Mouse (Mus musculus): Measurements from ENCODE around the gene Daam2. TPM values are rescaled to one million over a fixed set of nuclear protein-coding genes. Genes with fewer than 3 reads are reported as not detected.

Daam2 gene
- 9.5 TPM for polyA plus RNA-seq (2012; fragmentation: generic; extraction: Trizol)

DNA sequence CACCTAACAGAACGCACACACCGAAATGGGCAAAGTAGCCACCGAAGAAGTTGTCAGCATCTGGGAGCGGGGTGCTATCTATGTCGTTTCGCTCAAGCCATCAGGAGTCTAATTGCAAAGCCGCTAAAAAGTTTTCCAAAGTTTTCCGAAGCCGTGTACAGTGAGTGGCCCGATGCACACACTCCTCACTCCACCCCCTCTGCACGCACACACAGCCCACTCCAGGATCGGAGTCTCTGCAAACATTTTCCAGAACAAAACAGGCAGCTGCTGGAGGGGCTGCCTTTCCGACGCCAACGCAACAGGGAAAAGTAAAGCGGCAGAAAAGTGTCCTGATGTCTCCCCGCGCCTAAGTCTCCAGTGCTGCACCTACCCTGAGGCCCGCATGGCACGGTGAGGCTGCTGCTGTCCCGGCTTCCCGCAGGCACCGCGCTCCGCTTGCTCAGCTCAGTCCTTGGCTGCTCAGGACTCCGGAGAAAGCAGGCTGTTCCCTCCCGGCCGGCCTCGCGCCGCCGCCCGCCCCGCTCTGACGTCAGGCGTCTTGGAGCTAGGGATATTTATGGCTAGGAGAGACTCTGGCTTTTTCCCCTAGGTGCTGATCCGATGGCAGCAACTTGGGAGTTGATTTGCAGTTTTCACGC is at the start of gene Daam2:
Gene Daam2 (minus strand): TSS at position 514 of the 641 bp plus-strand sequence.
- no peak within 1 kb of the TSS for H3K4me3 ChIP-seq
- H3ac ChIP-seq (ENCODE audit: control insufficient read depth, insufficient read length), result no peak within 1 kb of the TSS
- H3K36me3 ChIP-seq (ENCODE audit: control insufficient read depth, insufficient read depth), result no peaks in the 10 kb centered on the region
- peaks cover 19% of the 10 kb centered on the region for H3K27me3 ChIP-seq (ENCODE audit: control insufficient read depth, insufficient read depth, insufficient read length)
- TF ChIP-seq E2F4 (IDR thresholded peaks at IDR 0.05; ENCODE audit: insufficient read depth) (no peak), MYOG (IDR thresholded peaks at IDR 0.05; ENCODE audit: control insufficient read depth in 1 of 3, insufficient read depth in 1 of 3, insufficient read length in 2 of 3, low read depth in 2 of 3) (no peak), MYOD1 (IDR thresholded peaks at IDR 0.05; ENCODE audit: control insufficient read depth in 1 of 3, insufficient read length in 2 of 3, low read depth in 2 of 3) (no peak), SRF (IDR thresholded peaks at IDR 0.05; ENCODE audit: control insufficient read depth, insufficient read length, low read depth) (no peak), CEBPB (IDR thresholded peaks at IDR 0.05; ENCODE audit: insufficient read depth, poor library complexity, severe bottlenecking) (no peak), REST (IDR thresholded peaks at IDR 0.05; ENCODE audit: insufficient read depth, insufficient read length) (no peak), POLR2AphosphoS2 (IDR thresholded peaks at IDR 0.05; ENCODE audit: insufficient read length, low read depth) (no peak), POLR2A (IDR thresholded peaks at IDR 0.05; ENCODE audit: insufficient read length, low read depth) (no peak), TCF3 (IDR thresholded peaks at IDR 0.05; ENCODE audit: insufficient read length, low read depth) (no peak), MAX (IDR thresholded peaks at IDR 0.05; ENCODE audit: low read depth) (no peak), USF1 (IDR thresholded peaks at IDR 0.05; ENCODE audit: low read depth) (no peak), TCF12 (IDR thresholded peaks at IDR 0.05; ENCODE audit: insufficient read depth, poor library complexity, severe bottlenecking) (no peak)
- peak within 1 kb of the TSS; percentile 66 for H3K4me2 ChIP-seq (ENCODE audit: low read depth)
- no peaks in the 10 kb centered on the region for H3K79me2 ChIP-seq (ENCODE audit: control insufficient read depth, insufficient read depth)

DNA sequence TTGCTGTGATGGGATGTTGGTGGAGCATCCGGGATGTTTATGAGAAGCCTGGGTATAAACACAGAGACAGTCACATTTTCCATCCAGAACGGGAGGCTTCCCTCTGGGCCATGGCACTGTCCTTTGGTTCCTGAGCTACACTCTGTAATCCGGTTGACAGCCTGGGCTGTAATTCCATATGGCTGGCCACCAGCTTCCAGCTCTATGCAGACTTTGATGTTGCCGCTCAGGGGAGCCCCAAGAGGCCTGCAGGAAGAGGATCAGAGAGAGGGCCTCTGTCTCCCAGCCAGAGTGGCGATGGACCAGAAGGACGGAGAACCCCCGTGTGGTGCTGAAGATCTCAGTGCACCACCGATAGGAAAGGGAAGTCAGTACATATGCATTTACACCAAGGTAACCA is 46.2 kb upstream of the Daam2 start:
- H3K79me2 ChIP-seq (ENCODE audit: control insufficient read depth, insufficient read depth), result no peaks in the 10 kb centered on the region
- no peak for TF ChIP-seq USF1 (IDR thresholded peaks at IDR 0.05; ENCODE audit: low read depth)
- TF ChIP-seq TCF12 (IDR thresholded peaks at IDR 0.05; ENCODE audit: insufficient read depth, poor library complexity, severe bottlenecking), result no peak
- no peak for TF ChIP-seq SRF (IDR thresholded peaks at IDR 0.05; ENCODE audit: control insufficient read depth, insufficient read length, low read depth)
- no peak for TF ChIP-seq POLR2A (IDR thresholded peaks at IDR 0.05; ENCODE audit: insufficient read length, low read depth)
- TF ChIP-seq REST (IDR thresholded peaks at IDR 0.05; ENCODE audit: insufficient read depth, insufficient read length), result no peak
- TF ChIP-seq TCF3 (IDR thresholded peaks at IDR 0.05; ENCODE audit: insufficient read length, low read depth), result no peak
- TF ChIP-seq MYOG (IDR thresholded peaks at IDR 0.05; ENCODE audit: control insufficient read depth in 1 of 3, insufficient read depth in 1 of 3, insufficient read length in 2 of 3, low read depth in 2 of 3), result no peak
- TF ChIP-seq E2F4 (IDR thresholded peaks at IDR 0.05; ENCODE audit: insufficient read depth), result no peak
- TF ChIP-seq MYOD1 (IDR thresholded peaks at IDR 0.05; ENCODE audit: control insufficient read depth in 1 of 3, insufficient read length in 2 of 3, low read depth in 2 of 3), result no peak
- no peak for TF ChIP-seq MAX (IDR thresholded peaks at IDR 0.05; ENCODE audit: low read depth)
- TF ChIP-seq POLR2AphosphoS2 (IDR thresholded peaks at IDR 0.05; ENCODE audit: insufficient read length, low read depth), result no peak
- no peak for TF ChIP-seq CEBPB (IDR thresholded peaks at IDR 0.05; ENCODE audit: insufficient read depth, poor library complexity, severe bottlenecking)

DNA sequence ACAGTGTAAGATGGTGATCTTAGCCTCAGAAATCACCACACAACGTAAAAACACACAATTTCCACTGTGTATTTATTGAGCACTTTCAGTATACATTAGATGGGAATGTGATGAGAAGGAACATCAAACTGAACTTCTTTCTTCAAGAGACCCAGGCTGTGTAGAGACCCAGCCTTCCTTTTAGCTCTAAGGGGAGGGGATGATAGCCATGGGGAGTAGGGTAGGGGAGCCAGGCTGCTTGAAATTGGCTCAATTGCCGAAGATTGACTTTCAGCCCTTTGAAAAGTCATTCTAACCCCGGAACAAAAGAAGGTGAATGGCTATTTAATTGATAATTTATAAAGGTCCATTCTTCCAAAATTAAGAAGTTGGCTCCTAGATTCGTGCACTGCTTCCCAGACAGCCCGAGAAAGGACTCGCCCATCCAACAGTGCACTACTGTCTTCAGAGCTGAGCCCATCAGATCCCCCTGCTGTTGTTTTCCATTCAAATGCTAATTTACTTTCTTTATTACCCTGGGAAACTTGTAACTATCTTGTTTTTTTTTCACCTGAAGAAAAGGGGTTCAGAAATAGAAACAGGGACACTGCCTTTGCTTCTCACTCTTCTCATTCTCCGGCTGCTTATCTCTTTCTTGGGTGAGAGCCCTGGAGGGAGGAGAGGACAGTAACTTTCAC is 43.3 kb upstream of the Daam2 start:
- TF ChIP-seq MAX (IDR thresholded peaks at IDR 0.05; ENCODE audit: low read depth) (no peak), SRF (IDR thresholded peaks at IDR 0.05; ENCODE audit: control insufficient read depth, insufficient read length, low read depth) (no peak), MYOG (IDR thresholded peaks at IDR 0.05; ENCODE audit: control insufficient read depth in 1 of 3, insufficient read depth in 1 of 3, insufficient read length in 2 of 3, low read depth in 2 of 3) (no peak), POLR2A (IDR thresholded peaks at IDR 0.05; ENCODE audit: insufficient read length, low read depth) (no peak), CEBPB (IDR thresholded peaks at IDR 0.05; ENCODE audit: insufficient read depth, poor library complexity, severe bottlenecking) (no peak), POLR2AphosphoS2 (IDR thresholded peaks at IDR 0.05; ENCODE audit: insufficient read length, low read depth) (no peak), E2F4 (IDR thresholded peaks at IDR 0.05; ENCODE audit: insufficient read depth) (no peak), REST (IDR thresholded peaks at IDR 0.05; ENCODE audit: insufficient read depth, insufficient read length) (no peak), MYOD1 (IDR thresholded peaks at IDR 0.05; ENCODE audit: control insufficient read depth in 1 of 3, insufficient read length in 2 of 3, low read depth in 2 of 3) (no peak), USF1 (IDR thresholded peaks at IDR 0.05; ENCODE audit: low read depth) (no peak), TCF12 (IDR thresholded peaks at IDR 0.05; ENCODE audit: insufficient read depth, poor library complexity, severe bottlenecking) (no peak), TCF3 (IDR thresholded peaks at IDR 0.05; ENCODE audit: insufficient read length, low read depth) (no peak)
- H3K79me2 ChIP-seq (ENCODE audit: control insufficient read depth, insufficient read depth), result no peaks in the 10 kb centered on the region
- no peak overlapping the region for H3K4me2 ChIP-seq (ENCODE audit: low read depth)
- no peaks in the 10 kb centered on the region for H3K36me3 ChIP-seq (ENCODE audit: control insufficient read depth, insufficient read depth)
- H3ac ChIP-seq (ENCODE audit: control insufficient read depth, insufficient read length), result no peak overlapping the region
- H3K4me3 ChIP-seq, result no peak overlapping the region
- H3K27me3 ChIP-seq (ENCODE audit: control insufficient read depth, insufficient read depth, insufficient read length), result peaks cover 21% of the 10 kb centered on the region

More for the DNA sequence above, 46.2 kb upstream of the Daam2 start:
- H3K4me3 ChIP-seq, result no peak overlapping the region
- peaks cover 21% of the 10 kb centered on the region for H3K27me3 ChIP-seq (ENCODE audit: control insufficient read depth, insufficient read depth, insufficient read length)
- H3K36me3 ChIP-seq (ENCODE audit: control insufficient read depth, insufficient read depth), result no peaks in the 10 kb centered on the region
- no peak overlapping the region for H3K4me2 ChIP-seq (ENCODE audit: low read depth)
- H3ac ChIP-seq (ENCODE audit: control insufficient read depth, insufficient read length), result no peak overlapping the region

DNA sequence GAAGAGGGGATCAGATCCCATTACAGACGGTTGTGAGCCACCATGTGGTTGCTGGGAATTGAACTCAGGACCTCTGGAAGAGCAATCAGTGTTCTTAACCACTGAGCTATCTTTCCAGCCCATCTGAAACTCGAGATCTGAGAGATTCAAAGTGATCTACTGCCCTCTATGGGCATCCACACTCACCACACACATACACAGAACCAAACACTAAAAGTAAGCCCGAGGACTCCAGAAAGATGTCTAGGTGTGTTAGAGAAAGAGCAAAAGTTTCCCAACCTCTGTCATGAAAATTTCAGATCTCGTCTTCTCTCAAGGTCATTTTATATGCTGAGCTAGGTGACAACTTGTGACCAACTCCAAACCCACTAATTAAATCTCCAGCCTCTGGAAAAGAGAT is 41.3 kb upstream of the Daam2 start:
- TF ChIP-seq SRF (IDR thresholded peaks at IDR 0.05; ENCODE audit: control insufficient read depth, insufficient read length, low read depth), result no peak
- TF ChIP-seq TCF3 (IDR thresholded peaks at IDR 0.05; ENCODE audit: insufficient read length, low read depth), result no peak
- TF ChIP-seq POLR2AphosphoS2 (IDR thresholded peaks at IDR 0.05; ENCODE audit: insufficient read length, low read depth), result no peak
- TF ChIP-seq MYOD1 (IDR thresholded peaks at IDR 0.05; ENCODE audit: control insufficient read depth in 1 of 3, insufficient read length in 2 of 3, low read depth in 2 of 3), result no peak
- TF ChIP-seq POLR2A (IDR thresholded peaks at IDR 0.05; ENCODE audit: insufficient read length, low read depth), result no peak
- TF ChIP-seq CEBPB (IDR thresholded peaks at IDR 0.05; ENCODE audit: insufficient read depth, poor library complexity, severe bottlenecking), result no peak
- no peak for TF ChIP-seq USF1 (IDR thresholded peaks at IDR 0.05; ENCODE audit: low read depth)
- TF ChIP-seq TCF12 (IDR thresholded peaks at IDR 0.05; ENCODE audit: insufficient read depth, poor library complexity, severe bottlenecking), result no peak
- TF ChIP-seq MYOG (IDR thresholded peaks at IDR 0.05; ENCODE audit: control insufficient read depth in 1 of 3, insufficient read depth in 1 of 3, insufficient read length in 2 of 3, low read depth in 2 of 3), result no peak
- no peak for TF ChIP-seq MAX (IDR thresholded peaks at IDR 0.05; ENCODE audit: low read depth)
- no peak for TF ChIP-seq REST (IDR thresholded peaks at IDR 0.05; ENCODE audit: insufficient read depth, insufficient read length)
- TF ChIP-seq E2F4 (IDR thresholded peaks at IDR 0.05; ENCODE audit: insufficient read depth), result no peak
- no peak overlapping the region for H3K4me3 ChIP-seq
- no peaks in the 10 kb centered on the region for H3K36me3 ChIP-seq (ENCODE audit: control insufficient read depth, insufficient read depth)
- H3K27me3 ChIP-seq (ENCODE audit: control insufficient read depth, insufficient read depth, insufficient read length), result peaks cover 21% of the 10 kb centered on the region
- no peak overlapping the region for H3ac ChIP-seq (ENCODE audit: control insufficient read depth, insufficient read length)
- no peak overlapping the region for H3K4me2 ChIP-seq (ENCODE audit: low read depth)
- no peaks in the 10 kb centered on the region for H3K79me2 ChIP-seq (ENCODE audit: control insufficient read depth, insufficient read depth)
